Mouse (Mus musculus): ENCODE results near the gene Fam213b. TPM values are rescaled to one million over a fixed set of nuclear protein-coding genes. Genes with fewer than 3 reads are reported as not detected.

Gene Fam213b
- total RNA-seq, 2 experiments from 2014 or later = 121 to 143 TPM

- no peak for DNase-seq
Observed at GRCm38 (mm10) chr4:154852696-154853095, 46.2 kb downstream of the Fam213b start.

Other genes with a start within 250 kb of the Fam213b start
- not detected for gene Actrt2, start 231.3 kb downstream of the Fam213b start, total RNA-seq (2021)
- gene Ttc34, start 61.7 kb downstream of the Fam213b start, total RNA-seq (2021) = not detected
- gene Mmel1, start 29.6 kb downstream of the Fam213b start, total RNA-seq (2021) = under 1 TPM; 0.68 to 0.78 TPM
- 1 to 10 TPM; 1.8 to 4.2 TPM for gene Tnfrsf14, start 29.4 kb upstream of the Fam213b start, total RNA-seq (2021)
- under 1 TPM in 1 of 2 experiments, not detected in 1; 0.36 TPM for gene Hes5, start 61.8 kb upstream of the Fam213b start, total RNA-seq (2021)
- 10 to 100 TPM; 26.1 to 28.7 TPM for gene Pank4, start 65.0 kb upstream of the Fam213b start, total RNA-seq (2021)
- gene Plch2, start 157.6 kb upstream of the Fam213b start, total RNA-seq (2021) = under 1 TPM; 0.09 to 0.14 TPM
- gene Pex10, start 167.9 kb upstream of the Fam213b start, total RNA-seq (2021) = 10 to 100 TPM; 10.5 to 13.6 TPM
- gene Rer1, start 187.2 kb upstream of the Fam213b start, total RNA-seq (2021) = 10 to 100 TPM; 49.0 to 58.1 TPM
- 1 to 10 TPM; 2.6 to 4.3 TPM for gene Morn1, start 187.4 kb upstream of the Fam213b start, total RNA-seq (2021)

All from gastrocnemius, postnatal 10 days (tissue).